Mouse (Mus musculus): Measurements from ENCODE around the gene Tmprss11b.

Tmprss11b gene

DNA sequence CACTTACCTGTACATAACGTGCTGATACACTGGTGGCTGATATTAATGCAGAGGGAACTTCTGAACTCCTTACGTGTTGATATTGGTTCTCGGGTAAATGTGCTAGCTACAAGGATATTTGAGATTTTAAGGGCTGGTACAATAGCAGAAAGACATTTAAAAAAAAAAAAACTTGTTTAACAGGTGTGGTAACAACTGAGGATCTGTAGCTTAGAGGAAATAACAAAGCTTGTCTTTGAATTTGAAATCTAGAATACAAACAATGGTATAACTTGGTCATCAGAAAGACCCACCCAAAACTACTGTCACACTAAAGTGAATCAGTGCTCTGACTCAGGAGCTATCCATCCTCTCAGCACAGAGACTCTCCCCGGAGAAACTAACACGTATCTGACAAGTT lies at the start of gene Tmprss11b:
Gene Tmprss11b (minus strand): TSS at position 101 of the 400 bp plus-strand sequence.
- no peak for DNase-seq (ENCODE audit: low spot score in 2 of 2)

DNA sequence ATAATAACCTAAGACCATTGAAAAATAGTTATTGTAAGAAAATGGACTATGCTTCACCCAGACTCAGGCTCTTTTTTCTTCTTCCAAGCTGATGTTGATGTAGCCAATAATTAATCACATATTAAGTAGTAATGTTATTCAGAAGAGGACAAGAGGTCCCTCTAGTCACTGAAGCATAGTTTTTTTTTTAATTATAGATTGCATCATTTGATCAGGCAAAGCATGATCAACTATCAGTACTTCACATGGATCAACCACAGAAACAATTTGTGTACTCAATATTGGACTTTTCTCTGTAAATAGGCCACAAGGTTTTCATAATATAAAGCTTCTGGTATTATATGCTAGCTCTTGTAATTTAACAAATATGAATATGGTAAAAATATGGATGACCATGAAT lies 48.9 kb upstream of the Tmprss11b start:
- DNase-seq (ENCODE audit: low spot score in 2 of 2), result no peak

DNA sequence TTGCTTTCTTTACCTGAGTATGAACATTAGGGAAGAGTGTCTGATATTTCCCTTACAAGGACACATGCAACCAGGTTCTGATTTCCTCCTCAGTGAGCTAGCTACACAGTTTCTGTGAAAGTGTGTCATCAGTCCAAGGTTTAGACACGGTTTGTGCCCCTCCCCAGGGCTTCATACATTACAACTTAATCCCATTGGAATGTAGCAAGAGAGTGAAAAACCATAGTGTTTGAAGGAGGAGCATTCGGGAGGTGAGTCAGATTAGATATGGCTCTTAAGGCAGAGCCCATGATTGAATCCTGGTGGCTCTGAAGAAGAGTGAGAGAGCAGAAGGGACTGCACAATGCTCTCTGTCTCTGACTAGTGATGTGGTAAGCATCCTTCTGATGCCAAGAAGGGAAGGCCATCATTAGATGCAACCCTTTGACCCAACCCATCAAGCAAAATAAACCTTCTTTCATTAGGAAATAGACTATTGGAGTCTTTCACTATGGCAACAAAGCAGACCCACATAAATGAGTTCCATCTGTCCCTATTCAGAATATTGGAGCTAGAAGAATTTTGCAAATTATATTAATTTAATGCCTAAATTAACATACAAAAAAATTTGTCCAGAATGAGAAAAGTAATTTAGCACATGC lies 46.8 kb upstream of the Tmprss11b start:
- DNase-seq (ENCODE audit: low spot score in 2 of 2), result no peak

DNA sequence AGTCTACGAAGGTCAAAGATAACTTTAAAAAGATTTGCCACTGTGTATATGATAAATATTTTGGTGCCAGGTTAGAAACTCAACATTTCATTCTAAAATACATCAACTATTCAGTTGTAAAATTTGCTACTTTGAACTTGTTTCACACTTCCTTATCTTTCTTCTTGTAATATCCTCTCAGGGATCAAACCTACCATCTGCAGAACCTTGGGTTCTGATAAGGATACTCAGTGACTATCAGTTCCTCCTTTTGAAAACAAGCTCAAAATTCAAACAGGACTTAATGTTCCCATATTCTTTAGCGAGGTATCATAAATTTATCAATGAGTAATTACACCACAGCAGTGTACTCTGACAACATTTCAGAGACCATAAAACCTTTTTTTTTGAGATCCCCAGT lies 38.8 kb upstream of the Tmprss11b start:
- DNase-seq (ENCODE audit: low spot score in 2 of 2), result no peak

DNA sequence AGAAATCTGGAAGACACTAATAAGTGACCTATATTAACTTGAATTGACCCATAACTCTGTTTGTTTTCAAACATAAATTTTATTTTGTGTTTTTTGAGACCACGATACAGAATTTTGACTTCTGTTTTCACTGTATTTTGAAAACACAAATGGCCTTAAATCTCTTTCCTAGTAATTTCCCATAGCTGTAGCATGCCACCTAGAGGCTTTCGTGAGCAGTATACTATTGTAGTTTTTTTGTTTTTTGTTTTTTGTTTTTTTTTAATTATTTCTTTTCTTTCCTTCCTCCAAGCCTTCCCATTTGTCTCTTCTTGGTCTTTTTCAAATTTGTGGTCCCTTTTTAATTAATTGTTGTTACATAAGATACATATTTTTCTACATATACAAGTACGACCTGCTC lies 28.8 kb upstream of the Tmprss11b start:
- DNase-seq (ENCODE audit: low spot score in 2 of 2), result no peak

DNA sequence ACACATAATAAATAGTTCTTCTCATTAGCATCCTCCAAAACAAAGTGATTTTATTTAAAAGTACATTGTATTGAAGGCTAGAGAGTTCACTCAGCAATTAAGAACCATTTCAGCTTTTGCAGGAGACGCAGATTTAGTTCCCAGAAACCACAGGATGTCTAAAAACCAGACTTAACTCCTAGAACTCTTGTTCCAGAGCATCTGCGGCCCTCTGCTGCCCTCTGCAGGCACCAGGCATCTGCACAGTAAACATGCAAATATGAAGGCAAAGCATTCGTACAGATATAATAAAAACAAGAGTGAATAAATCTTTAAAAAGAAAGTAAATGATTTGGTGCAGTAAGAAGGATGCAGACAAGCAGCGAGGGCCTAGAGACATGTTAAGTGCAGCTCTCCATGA lies 8.5 kb upstream of the Tmprss11b start:
- peak; percentile 55 to 56 for DNase-seq (ENCODE audit: low spot score in 2 of 2)

DNA sequence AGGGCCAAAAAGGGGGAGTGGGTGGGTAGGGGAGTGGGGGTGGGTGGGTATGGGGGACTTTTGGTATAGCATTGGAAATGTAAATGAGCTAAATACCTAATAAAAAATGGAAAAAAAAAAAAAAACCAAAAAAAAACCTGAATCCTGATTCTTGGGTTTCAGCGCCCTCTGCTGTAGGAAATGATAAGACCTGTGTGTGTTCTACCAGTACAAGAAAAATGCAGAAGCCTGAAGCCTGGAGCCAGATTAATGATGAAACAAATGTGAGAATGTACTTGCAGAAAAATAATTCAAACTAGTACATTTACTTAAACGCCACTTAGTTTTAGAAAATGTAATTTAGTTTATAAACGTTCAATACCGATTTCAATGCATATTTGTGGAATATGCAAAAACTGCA lies 27.0 kb downstream of the Tmprss11b start:
- peak in 1 of 2 experiments; percentile 11 for DNase-seq (ENCODE audit: low spot score in 2 of 2)

DNA sequence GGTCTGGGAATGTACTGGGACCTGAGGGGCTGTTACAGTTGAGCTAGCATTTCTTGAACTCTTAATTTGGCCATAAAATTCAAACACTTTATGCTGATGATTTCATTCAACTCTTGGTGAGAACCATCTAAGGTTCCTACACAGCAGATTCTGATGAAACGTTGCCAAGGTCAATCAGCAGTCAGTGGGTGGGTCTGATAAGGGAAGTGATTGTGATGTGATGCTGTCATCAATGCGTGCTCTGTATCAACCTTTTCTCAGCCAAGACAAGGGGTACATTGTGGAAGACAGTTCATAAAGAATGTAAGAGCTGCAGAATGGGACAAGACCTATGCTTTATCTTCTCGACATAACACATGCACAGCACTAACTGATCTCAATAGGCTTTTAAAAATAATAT lies 35.4 kb downstream of the Tmprss11b start:
- no peak for DNase-seq (ENCODE audit: low spot score in 2 of 2)

DNA sequence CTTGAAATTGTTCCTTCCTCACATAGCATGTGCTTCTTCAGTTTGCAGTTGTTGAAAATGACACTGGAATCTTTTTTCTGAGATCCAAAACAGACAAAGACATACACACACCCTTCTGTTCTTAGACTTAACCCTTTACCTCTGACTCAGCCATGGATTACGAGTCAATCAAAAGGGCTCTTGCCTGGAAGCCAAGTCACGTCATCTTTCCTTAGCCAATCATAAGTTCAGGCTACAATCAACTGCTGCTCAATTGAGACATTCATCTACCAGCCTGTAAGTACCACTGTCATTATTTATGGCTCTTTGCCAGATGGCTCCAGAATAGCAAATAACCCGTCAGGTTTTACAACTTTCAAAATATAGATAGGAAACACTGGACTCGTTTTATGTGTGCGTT lies 43.8 kb downstream of the Tmprss11b start, which contains the start of gene Tmprss11f:
Gene Tmprss11f (minus strand): TSS at position 101 of the 400 bp plus-strand sequence.
- no peak for DNase-seq (ENCODE audit: low spot score in 2 of 2)

DNA sequence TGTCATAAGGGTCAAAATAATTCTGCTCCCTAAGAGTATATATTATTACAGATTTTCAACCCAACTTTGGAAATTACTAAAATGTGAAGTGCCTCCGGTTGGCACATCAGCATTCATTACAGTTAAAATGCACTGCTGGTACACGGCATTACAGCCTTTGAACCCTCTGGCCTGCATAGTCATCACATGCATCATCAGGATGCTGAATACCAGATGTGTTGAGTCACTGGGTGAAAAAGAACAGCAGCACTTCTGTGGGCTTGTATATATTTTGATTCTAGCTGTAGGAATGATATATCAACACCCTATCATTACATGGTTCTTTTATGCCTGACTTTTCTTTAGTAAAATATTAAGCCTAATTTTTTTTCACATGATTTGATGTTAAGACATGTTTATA lies 45.5 kb downstream of the Tmprss11b start:
- no peak for DNase-seq (ENCODE audit: low spot score in 2 of 2)

DNA sequence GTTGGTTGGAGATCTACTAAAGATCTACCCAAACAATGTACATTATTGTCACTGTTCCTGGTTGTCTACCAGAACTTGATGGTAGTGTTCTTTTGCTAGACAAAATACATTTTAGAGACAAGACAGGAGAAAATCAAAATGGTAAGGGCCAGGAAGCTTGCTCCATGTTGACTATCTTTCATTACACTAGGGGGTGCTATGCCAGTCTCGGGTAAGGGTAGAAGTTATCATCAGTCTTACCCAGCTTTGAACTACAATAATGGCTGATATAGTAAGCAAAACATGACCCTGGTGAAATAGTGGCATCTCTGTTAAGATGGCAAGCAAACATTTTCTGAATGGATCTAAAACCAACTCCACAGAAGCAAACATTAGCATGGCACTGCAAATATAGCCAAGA lies 54.4 kb downstream of the Tmprss11b start:
- no peak for DNase-seq (ENCODE audit: low spot score in 2 of 2)

Data from frontal cortex, postnatal 25 days (tissue).